Mouse (Mus musculus): ENCODE measurements around the gene Mapkapk5.
"Not testable (repeated sequence)": the region's sequence is repeated elsewhere in the genome, so short reads cannot be mapped to it uniquely, and the experiment has no call there.

Gene Mapkapk5

GRCm38 (mm10) chr5:121564468-121564895 is 18.8 kb upstream of the Mapkapk5 start:
- peak; percentile 68 to 86 for DNase-seq (ENCODE audit: low read depth in 1 of 2, low spot score in 2 of 2)

GRCm38 (mm10) chr5:121562436-121562835 is 16.7 kb upstream of the Mapkapk5 start:
- no peak for DNase-seq (ENCODE audit: low read depth in 1 of 2, low spot score in 2 of 2)

- no peak for DNase-seq (ENCODE audit: low read depth in 1 of 2, low spot score in 2 of 2)
These were observed 3.5 kb upstream of the Mapkapk5 start for GRCm38 (mm10) chr5:121549196-121549595.

- DNase-seq (ENCODE audit: low read depth in 1 of 2, low spot score in 2 of 2): no peak
These were observed 1.4 kb upstream of the Mapkapk5 start for GRCm38 (mm10) chr5:121547084-121547483.

- peak in 1 of 2 experiments; percentile 38 for DNase-seq (ENCODE audit: low read depth in 1 of 2, low spot score in 2 of 2)
These were observed 808 bp upstream of the Mapkapk5 start for GRCm38 (mm10) chr5:121546530-121546895.

GRCm38 (mm10) chr5:121544910-121545792 is 554 bp downstream of the Mapkapk5 start, which contains the start of the genes Adam1a and Gm42878:
Gene Adam1a, minus strand, starts transcription at chr5:121545482.
Gene Gm42878, minus strand, starts transcription at chr5:121545482.
- peak; percentile 35 to 43 for DNase-seq (ENCODE audit: low read depth in 1 of 2, low spot score in 2 of 2)

- no peak for DNase-seq (ENCODE audit: low read depth in 1 of 2, low spot score in 2 of 2)
These were observed 2.3 kb downstream of the Mapkapk5 start for GRCm38 (mm10) chr5:121543370-121543769.

GRCm38 (mm10) chr5:121541235-121541634 is 4.5 kb downstream of the Mapkapk5 start:
- DNase-seq (ENCODE audit: low read depth in 1 of 2, low spot score in 2 of 2): no peak

- no peak for DNase-seq (ENCODE audit: low read depth in 1 of 2, low spot score in 2 of 2)
These were observed 5.6 kb downstream of the Mapkapk5 start for GRCm38 (mm10) chr5:121540066-121540465.

- no peak for DNase-seq (ENCODE audit: low read depth in 1 of 2, low spot score in 2 of 2)
These were observed 8.1 kb downstream of the Mapkapk5 start for GRCm38 (mm10) chr5:121537588-121537987.

GRCm38 (mm10) chr5:121536921-121537555 is 8.7 kb downstream of the Mapkapk5 start:
- DNase-seq (ENCODE audit: low read depth in 1 of 2, low spot score in 2 of 2): no peak

- no peak for DNase-seq (ENCODE audit: low read depth in 1 of 2, low spot score in 2 of 2)
These were observed 10.6 kb downstream of the Mapkapk5 start for GRCm38 (mm10) chr5:121535116-121535515.

- DNase-seq (ENCODE audit: low read depth in 1 of 2, low spot score in 2 of 2): no peak
These were observed 11.2 kb downstream of the Mapkapk5 start for GRCm38 (mm10) chr5:121534521-121534920.

GRCm38 (mm10) chr5:121526961-121527360 is 18.7 kb downstream of the Mapkapk5 start:
- no peak for DNase-seq (ENCODE audit: low read depth in 1 of 2, low spot score in 2 of 2)

GRCm38 (mm10) chr5:121526526-121526925 is 19.2 kb downstream of the Mapkapk5 start:
- DNase-seq (ENCODE audit: low read depth in 1 of 2, low spot score in 2 of 2): no peak

- no peak for DNase-seq (ENCODE audit: low read depth in 1 of 2, low spot score in 2 of 2)
These were observed 19.8 kb downstream of the Mapkapk5 start for GRCm38 (mm10) chr5:121525774-121526450.

GRCm38 (mm10) chr5:121519758-121520157 is 25.9 kb downstream of the Mapkapk5 start:
- DNase-seq (ENCODE audit: low read depth in 1 of 2, low spot score in 2 of 2): not testable (repeated sequence)

GRCm38 (mm10) chr5:121518983-121519382 is 26.7 kb downstream of the Mapkapk5 start:
- DNase-seq (ENCODE audit: low read depth in 1 of 2, low spot score in 2 of 2): no peak

- DNase-seq (ENCODE audit: low read depth in 1 of 2, low spot score in 2 of 2): no peak
These were observed 35.7 kb downstream of the Mapkapk5 start for GRCm38 (mm10) chr5:121510009-121510408.

- DNase-seq (ENCODE audit: low read depth in 1 of 2, low spot score in 2 of 2): no peak
These were observed 38.9 kb downstream of the Mapkapk5 start for GRCm38 (mm10) chr5:121506846-121507245.

- DNase-seq (ENCODE audit: low read depth in 1 of 2, low spot score in 2 of 2): no peak
These were observed 42.5 kb downstream of the Mapkapk5 start, which contains the start of gene Adam1b for GRCm38 (mm10) chr5:121503231-121503630. Gene Adam1b, minus strand, starts transcription at chr5:121503435.
